Mouse (Mus musculus) neural tube, embryonic 14.5 days (tissue): ENCODE data around the gene Pgs1. TPM values are rescaled to one million over a fixed set of nuclear protein-coding genes. Genes with fewer than 3 reads are reported as not detected.
A peak's percentile ranks its signal among the peaks of the same experiment; 100 is the strongest.

Experiments
- ATAC-seq: fragments of 200-750 bp; cut with Nextera tagmentation; 2 replicates; pipeline ENCODE4 v1.8.0; 2017; ENCODE audit warnings: low read depth, mild to moderate bottlenecking, moderate TSS enrichment, moderate library complexity
- H3K27ac ChIP-seq: fragments of 300-500 bp; sonication (generic); 2 replicates; pipeline ENCODE4 v1.5.1; 2014; ENCODE audit warnings: low read depth, mild to moderate bottlenecking, control low read depth, low read length, moderate library complexity, mixed read lengths
- H3K27me3 ChIP-seq: fragments of 300-500 bp; sonication (generic); 2 replicates; pipeline ENCODE4 v1.6.1; 2014; ENCODE audit warnings: low read length; ENCODE audit not compliant: control insufficient read depth, insufficient read depth
- H3K36me3 ChIP-seq: fragments of 300-500 bp; sonication (generic); 2 replicates; pipeline ENCODE4 v1.6.1; 2014; ENCODE audit warnings: low read length, mixed read lengths; ENCODE audit not compliant: control insufficient read depth, insufficient read depth
- H3K4me1 ChIP-seq: fragments of 300-500 bp; sonication (generic); 2 replicates; pipeline ENCODE4 v1.6.1; 2014; ENCODE audit warnings: low read length; ENCODE audit not compliant: control insufficient read depth, insufficient read depth
- H3K4me2 ChIP-seq: fragments of 300-500 bp; sonication (generic); 2 replicates; pipeline ENCODE4 v1.6.1; 2014; ENCODE audit warnings: mild to moderate bottlenecking, low read depth, low read length, control low read depth
- H3K4me3 ChIP-seq: fragments of 300-500 bp; sonication (generic); 2 replicates; pipeline ENCODE4 v1.5.1; 2014; ENCODE audit warnings: low read depth, low read length, control low read depth, mixed read lengths
- H3K9ac ChIP-seq: fragments of 300-500 bp; sonication (generic); replicated peaks from 2 replicates; pipeline ENCODE4 v1.6.1; 2014; ENCODE audit warnings: low read depth, mild to moderate bottlenecking, control low read depth, low read length, mixed read lengths
- H3K9me3 ChIP-seq: fragments of 300-500 bp; sonication (generic); 2 replicates; pipeline ENCODE4 v1.6.1; 2016; ENCODE audit warnings: low read length; ENCODE audit not compliant: control insufficient read depth
- WGBS: fragments of 180-500 bp; shearing (Covaris S2); extraction: QIAGEN DNeasy Blood & Tissue Kit; methylation state at CpG from one replicate; pipeline ENCODE4 v1.1.7; 2014; 5-methylcytosine and 5-hydroxymethylcytosine counted together
- polyA plus RNA-seq: library from polyadenylated mRNA; unstranded; fragments of >200 nt; fragmentation: Nextera tagmentation; extraction: Ambion mirVana; gene quantifications from 2 replicates; pipeline ENCODE4 v1.2.1, GENCODE M21; 2014

Gene Pgs1
- polyA plus RNA-seq, 1 experiment from 2014 or later, result 49.9 TPM

- Histone ChIP-seq H3K9ac (no peak overlapping the region), H3K9me3 (no peaks in the 10 kb centered on the region), H3K27me3 (no peaks in the 10 kb centered on the region), H3K36me3 (peaks cover 3% of the 10 kb centered on the region; the same call in 1 of the 2 replicates), H3K4me1 (no peaks in the 10 kb centered on the region), H3K4me2 (no peak overlapping the region), H3K27ac (no peak overlapping the region), H3K4me3 (no peak overlapping the region)
- 96% methylated on average over 9 of the region's 9 CpGs for WGBS
- ATAC-seq, result no peak
Observed at GRCm38 (mm10) chr11:118031134-118031533, 45.0 kb downstream of the Pgs1 start.

- Histone ChIP-seq H3K36me3 (no peaks in the 10 kb centered on the region), H3K4me1 (no peaks in the 10 kb centered on the region), H3K4me3 (no peak overlapping the region), H3K27ac (no peak overlapping the region), H3K9me3 (no peaks in the 10 kb centered on the region), H3K4me2 (no peak overlapping the region), H3K27me3 (no peaks in the 10 kb centered on the region), H3K9ac (no peak overlapping the region)
- no peak for ATAC-seq
- 88% methylated on average over 13 of the region's 13 CpGs for WGBS
Observed at GRCm38 (mm10) chr11:118034395-118034794, 48.3 kb downstream of the Pgs1 start.

- no peak overlapping the region for H3K27ac ChIP-seq
- no peaks in the 10 kb centered on the region for H3K27me3 ChIP-seq
- no peak overlapping the region for H3K9ac ChIP-seq
- no peaks in the 10 kb centered on the region for H3K4me1 ChIP-seq
- WGBS, result 75% methylated on average over 9 of the region's 9 CpGs
- H3K4me3 ChIP-seq, result no peak overlapping the region
- H3K9me3 ChIP-seq, result no peaks in the 10 kb centered on the region
- H3K4me2 ChIP-seq, result no peak overlapping the region
- no peaks in the 10 kb centered on the region for H3K36me3 ChIP-seq
- ATAC-seq, result no peak
Observed at GRCm38 (mm10) chr11:118035068-118035467, 49.0 kb downstream of the Pgs1 start.

DNA sequence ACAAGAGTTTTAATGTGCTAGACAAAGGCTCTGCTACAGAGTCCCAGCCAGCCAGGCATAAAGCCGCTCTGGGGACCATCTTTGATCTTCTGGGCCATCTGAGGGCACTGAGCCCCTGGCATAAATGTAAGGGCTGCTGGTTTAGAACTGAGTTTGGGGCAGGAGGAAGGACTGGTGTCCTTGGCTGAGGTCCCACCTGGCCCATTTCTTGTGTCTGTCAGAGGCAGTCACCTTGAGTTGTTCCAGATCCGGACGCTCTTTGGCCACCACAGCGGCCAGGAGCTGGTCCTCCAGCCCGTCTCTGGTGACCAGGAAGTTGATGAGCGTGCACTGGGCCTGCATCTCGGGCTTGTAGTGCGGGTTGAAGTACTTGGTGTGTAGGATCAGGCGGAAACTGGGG, 56.7 kb downstream of the Pgs1 start:
- Histone ChIP-seq H3K27ac (no peak overlapping the region), H3K9ac (no peak overlapping the region), H3K4me2 (no peak overlapping the region), H3K4me1 (0 out of 2 replicates have a peak, but pooled peaks cover 4% of the 10 kb centered on the region), H3K4me3 (no peak overlapping the region), H3K9me3 (no peaks in the 10 kb centered on the region), H3K36me3 (no peaks in the 10 kb centered on the region), H3K27me3 (no peaks in the 10 kb centered on the region)
- WGBS, result 91% methylated on average over 9 of the region's 9 CpGs
- 0 out of 2 replicates have a peak, but pooled peaks have one; percentile 4 for ATAC-seq

DNA sequence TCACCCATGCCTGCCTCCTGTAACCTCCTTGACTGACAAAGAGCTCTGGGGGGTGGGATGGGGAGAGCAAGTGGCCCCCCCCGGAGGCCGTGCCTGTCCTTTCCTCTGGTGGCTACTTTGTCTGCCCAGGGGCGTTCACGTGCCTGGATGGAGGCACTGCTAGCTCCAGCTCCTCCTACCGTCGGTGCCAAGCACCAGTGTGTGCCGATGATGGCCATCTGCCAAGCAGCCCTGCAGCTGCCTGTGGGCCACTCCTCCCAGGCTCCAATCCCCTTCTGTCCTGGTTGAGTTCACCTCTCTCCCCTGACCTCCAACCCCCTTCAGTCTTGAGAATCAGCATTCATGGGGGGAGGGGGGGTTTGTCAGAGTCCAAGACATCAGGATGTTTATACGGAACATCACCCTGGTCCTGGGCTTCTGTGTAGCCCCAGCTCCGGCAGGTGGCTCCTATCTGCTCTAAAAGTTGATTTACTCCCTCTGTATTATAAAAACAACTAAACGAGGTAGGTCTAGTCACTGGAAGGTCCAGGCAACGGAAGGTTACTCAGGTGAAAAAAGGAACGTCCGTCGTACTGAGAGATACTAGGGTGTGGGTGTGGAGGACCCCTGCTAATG, 57.3 kb downstream of the Pgs1 start:
- Histone ChIP-seq H3K9me3 (no peaks in the 10 kb centered on the region), H3K4me3 (no peak overlapping the region), H3K9ac (no peak overlapping the region), H3K27me3 (no peaks in the 10 kb centered on the region), H3K4me1 (0 out of 2 replicates have a peak, but pooled peaks cover 4% of the 10 kb centered on the region), H3K4me2 (no peak overlapping the region), H3K36me3 (no peaks in the 10 kb centered on the region), H3K27ac (no peak overlapping the region; the same call in 1 of the 2 replicates)
- ATAC-seq, result 0 out of 2 replicates have a peak, but pooled peaks have one; percentile 51
- 59% methylated on average over 14 of the region's 14 CpGs for WGBS

DNA sequence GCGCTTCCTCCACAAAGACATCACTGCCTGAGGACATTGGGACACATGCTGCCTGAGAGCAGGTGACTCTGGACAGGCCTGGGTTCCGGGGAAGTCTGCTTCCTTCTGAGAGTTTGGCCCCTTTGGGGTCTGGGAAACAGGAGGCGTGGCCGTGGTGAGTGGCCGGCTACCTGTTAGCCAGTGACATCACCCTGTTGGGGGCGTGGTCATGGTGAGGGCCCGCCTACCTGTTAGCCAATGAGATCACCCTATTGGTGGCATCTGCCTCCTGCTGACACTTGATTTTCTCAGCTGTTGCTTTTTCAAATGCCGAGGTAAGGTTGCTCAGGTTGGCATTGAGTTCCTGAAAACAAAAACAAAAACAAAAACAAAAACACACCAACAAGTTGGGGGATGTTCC, 63.5 kb downstream of the Pgs1 start:
- ATAC-seq, result no peak
- H3K9me3 ChIP-seq, result no peaks in the 10 kb centered on the region
- H3K27ac ChIP-seq, result no peak overlapping the region
- 27% methylated on average over 8 of the region's 8 CpGs for WGBS
- H3K27me3 ChIP-seq, result no peaks in the 10 kb centered on the region
- no peak overlapping the region for H3K9ac ChIP-seq
- H3K4me3 ChIP-seq, result no peak overlapping the region
- H3K4me2 ChIP-seq, result no peak overlapping the region
- H3K4me1 ChIP-seq, result no peaks in the 10 kb centered on the region
- H3K36me3 ChIP-seq, result no peaks in the 10 kb centered on the region

DNA sequence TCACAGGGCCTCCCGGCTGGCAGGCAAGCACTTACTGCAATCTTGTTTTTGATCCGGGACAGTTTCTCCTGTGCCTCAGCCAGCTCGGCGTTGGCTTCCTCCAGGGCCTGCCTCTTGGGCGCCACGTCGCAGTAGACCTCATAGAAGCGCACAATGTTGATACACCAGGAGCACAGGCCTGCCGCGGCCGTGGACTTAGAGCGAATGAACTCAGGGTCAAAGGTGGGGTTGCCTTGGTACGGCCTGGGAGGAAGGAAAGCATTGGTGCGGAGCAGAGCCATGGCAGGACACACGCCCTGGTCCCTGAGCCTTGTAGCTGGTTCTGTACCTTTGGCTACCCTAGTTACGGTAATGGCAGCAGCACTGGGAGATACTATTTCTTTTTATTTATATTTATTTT, 64.1 kb downstream of the Pgs1 start:
- WGBS, result 85% methylated on average over 16 of the region's 16 CpGs
- H3K4me2 ChIP-seq, result no peak overlapping the region
- no peaks in the 10 kb centered on the region for H3K36me3 ChIP-seq
- H3K9ac ChIP-seq, result no peak overlapping the region
- H3K4me1 ChIP-seq, result no peaks in the 10 kb centered on the region
- H3K27me3 ChIP-seq, result no peaks in the 10 kb centered on the region
- no peak overlapping the region for H3K4me3 ChIP-seq
- H3K9me3 ChIP-seq, result no peaks in the 10 kb centered on the region
- H3K27ac ChIP-seq, result no peak overlapping the region
- ATAC-seq, result no peak

DNA sequence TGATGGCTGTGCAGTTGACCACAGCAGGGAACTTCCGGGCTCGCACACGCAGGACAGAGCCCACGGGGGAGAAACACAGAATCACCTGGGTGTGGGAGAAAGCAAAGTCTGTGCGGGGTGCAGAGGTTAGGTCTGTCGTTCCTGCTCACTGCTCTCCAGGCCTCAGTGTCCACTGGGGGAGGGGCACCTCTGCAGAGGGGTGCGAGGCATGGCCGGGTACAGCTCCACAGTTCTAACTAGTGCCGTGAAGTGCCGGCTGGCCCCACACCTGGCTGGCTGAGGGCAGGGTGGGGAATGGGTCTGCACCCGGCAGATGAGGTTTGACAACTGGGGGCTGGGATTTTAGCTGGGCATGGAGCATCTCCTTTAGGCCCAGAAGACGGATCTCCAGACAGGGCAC, 72.3 kb downstream of the Pgs1 start:
- Histone ChIP-seq H3K36me3 (no peaks in the 10 kb centered on the region), H3K4me1 (no peaks in the 10 kb centered on the region), H3K4me2 (no peak overlapping the region), H3K27ac (no peak overlapping the region), H3K9me3 (no peaks in the 10 kb centered on the region), H3K27me3 (no peaks in the 10 kb centered on the region), H3K4me3 (no peak overlapping the region), H3K9ac (no peak overlapping the region)
- no peak for ATAC-seq
- 77% methylated on average over 12 of the region's 12 CpGs for WGBS

GRCm38 (mm10) chr11:118058872-118059271, 72.8 kb downstream of the Pgs1 start:
- no peak overlapping the region for H3K9ac ChIP-seq
- H3K9me3 ChIP-seq, result no peaks in the 10 kb centered on the region
- no peaks in the 10 kb centered on the region for H3K4me1 ChIP-seq
- H3K36me3 ChIP-seq, result no peaks in the 10 kb centered on the region
- H3K27me3 ChIP-seq, result no peaks in the 10 kb centered on the region
- ATAC-seq, result no peak
- no peak overlapping the region for H3K4me3 ChIP-seq
- H3K27ac ChIP-seq, result no peak overlapping the region
- no peak overlapping the region for H3K4me2 ChIP-seq
- WGBS, result 61% methylated on average over 10 of the region's 10 CpGs
